Mouse (Mus musculus): Measurements from ENCODE around the gene Slc30a3.

DNA sequence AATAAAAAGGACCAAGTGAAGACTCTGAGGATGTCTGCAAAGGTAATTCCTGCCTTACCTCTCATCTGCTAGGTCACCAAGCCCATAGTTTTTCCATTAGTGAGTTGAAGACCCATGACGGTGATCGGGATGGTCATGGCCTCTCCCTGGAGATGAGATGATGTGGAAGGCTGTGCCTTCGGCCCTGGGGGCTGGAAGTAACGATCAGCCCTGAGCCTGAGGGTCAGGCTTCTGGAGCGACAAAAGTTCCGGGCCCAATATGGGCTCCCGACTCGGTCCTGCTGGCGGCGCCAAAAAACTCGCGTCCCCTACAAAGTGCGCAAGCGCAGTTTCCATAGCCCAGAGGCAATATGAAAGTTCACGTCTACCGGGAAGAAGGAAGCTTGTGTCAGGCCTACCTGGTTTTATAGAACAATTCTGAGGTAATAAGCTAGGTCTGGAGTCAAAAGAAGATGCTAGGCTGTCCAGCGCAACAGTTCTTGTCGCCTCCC is at the start of gene Slc30a3:
- TF ChIP-seq CTCF (IDR thresholded peaks at IDR 0.05; ENCODE audit: low read depth, low read length) = no peak
- no peak for TF ChIP-seq GATA2 (IDR thresholded peaks at IDR 0.05; ENCODE audit: borderline replicate concordance, low read depth, low read length)
- TF ChIP-seq POLR2AphosphoS5 (IDR thresholded peaks at IDR 0.05; ENCODE audit: insufficient replicate concordance, low read depth, low read length) = no peak
